Mouse (Mus musculus): ENCODE measurements around the gene Klc4. TPM values are rescaled to one million over a fixed set of nuclear protein-coding genes. Genes with fewer than 3 reads are reported as not detected.

The Klc4 gene
- polyA plus RNA-seq, 1 experiment: 24.0 TPM

GRCm38 (mm10) chr17:46623819-46624557, 21.8 kb downstream of the Klc4 start:
- H3K4me3 ChIP-seq (ENCODE audit: control insufficient read depth, insufficient read depth, low read length): no peak overlapping the region
- H3K27ac ChIP-seq (ENCODE audit: control insufficient read depth, insufficient read depth, low read length): no peak overlapping the region

GRCm38 (mm10) chr17:46622269-46622668, 23.6 kb downstream of the Klc4 start:
- Histone ChIP-seq H3K36me3 (ENCODE audit: control insufficient read depth, insufficient read depth, low read length) (no peaks in the 10 kb centered on the region), H3K27me3 (ENCODE audit: control insufficient read depth, insufficient read depth, low read length) (no peaks in the 10 kb centered on the region), H3K4me1 (replicated peaks; ENCODE audit: control insufficient read depth, insufficient read depth, low read length) (peaks cover 8% of the 10 kb centered on the region; the same call in 1 of the 2 replicates), H3K4me3 (ENCODE audit: control insufficient read depth, insufficient read depth, low read length) (no peak overlapping the region), H3K27ac (ENCODE audit: control insufficient read depth, insufficient read depth, low read length) (no peak overlapping the region)
- whole genome bisulfite sequencing: 19% methylated on average over 11 of the region's 11 CpGs
- TF ChIP-seq CTCF (IDR thresholded peaks at IDR 0.05; ENCODE audit: borderline replicate concordance, control insufficient read depth, extremely low read depth, insufficient read depth, low read length, poor library complexity): no peak
- TF ChIP-seq POLR2A (IDR thresholded peaks at IDR 0.05; ENCODE audit: control insufficient read depth, extremely low read depth, insufficient read depth, low read length, poor library complexity): no peak
- DNase-seq: no peak

More at GRCm38 (mm10) chr17:46623819-46624557, 21.8 kb downstream of the Klc4 start:
- TF ChIP-seq CTCF (IDR thresholded peaks at IDR 0.05; ENCODE audit: borderline replicate concordance, control insufficient read depth, extremely low read depth, insufficient read depth, low read length, poor library complexity): no peak
- no peak for TF ChIP-seq POLR2A (IDR thresholded peaks at IDR 0.05; ENCODE audit: control insufficient read depth, extremely low read depth, insufficient read depth, low read length, poor library complexity)
- 59% methylated on average over 10 of the region's 10 CpGs for WGBS
- Histone ChIP-seq H3K27me3 (ENCODE audit: control insufficient read depth, insufficient read depth, low read length) (0 out of 2 replicates have a peak, but pooled peaks cover 2% of the 10 kb centered on the region), H3K4me1 (replicated peaks; ENCODE audit: control insufficient read depth, insufficient read depth, low read length) (peaks cover 16% of the 10 kb centered on the region), H3K36me3 (ENCODE audit: control insufficient read depth, insufficient read depth, low read length) (no peaks in the 10 kb centered on the region)
- DNase-seq: no peak

GRCm38 (mm10) chr17:46621324-46621723, 24.5 kb downstream of the Klc4 start:
- Histone ChIP-seq H3K27ac (ENCODE audit: control insufficient read depth, insufficient read depth, low read length) (no peak overlapping the region), H3K36me3 (ENCODE audit: control insufficient read depth, insufficient read depth, low read length) (no peaks in the 10 kb centered on the region), H3K27me3 (ENCODE audit: control insufficient read depth, insufficient read depth, low read length) (no peaks in the 10 kb centered on the region), H3K4me3 (ENCODE audit: control insufficient read depth, insufficient read depth, low read length) (no peak overlapping the region), H3K4me1 (replicated peaks; ENCODE audit: control insufficient read depth, insufficient read depth, low read length) (peaks cover 8% of the 10 kb centered on the region; the same call in 1 of the 2 replicates)
- TF ChIP-seq POLR2A (IDR thresholded peaks at IDR 0.05; ENCODE audit: control insufficient read depth, extremely low read depth, insufficient read depth, low read length, poor library complexity) (no peak), CTCF (IDR thresholded peaks at IDR 0.05; ENCODE audit: borderline replicate concordance, control insufficient read depth, extremely low read depth, insufficient read depth, low read length, poor library complexity) (no peak)
- no peak for DNase-seq
- WGBS: 92% methylated on average over 15 of the region's 15 CpGs

- TF ChIP-seq CTCF (IDR thresholded peaks at IDR 0.05; ENCODE audit: borderline replicate concordance, control insufficient read depth, extremely low read depth, insufficient read depth, low read length, poor library complexity): no peak
- TF ChIP-seq POLR2A (IDR thresholded peaks at IDR 0.05; ENCODE audit: control insufficient read depth, extremely low read depth, insufficient read depth, low read length, poor library complexity): no peak
- no peak overlapping the region for H3K4me3 ChIP-seq (ENCODE audit: control insufficient read depth, insufficient read depth, low read length)
- no peak for DNase-seq
- no peaks in the 10 kb centered on the region for H3K27me3 ChIP-seq (ENCODE audit: control insufficient read depth, insufficient read depth, low read length)
- no peak overlapping the region for H3K27ac ChIP-seq (ENCODE audit: control insufficient read depth, insufficient read depth, low read length)
- 91% methylated on average over 16 of the region's 16 CpGs for WGBS
- H3K36me3 ChIP-seq (ENCODE audit: control insufficient read depth, insufficient read depth, low read length): no peaks in the 10 kb centered on the region
- peaks cover 8% of the 10 kb centered on the region; the same call in 1 of the 2 replicates for H3K4me1 ChIP-seq (replicated peaks; ENCODE audit: control insufficient read depth, insufficient read depth, low read length)
These were observed 26.0 kb downstream of the Klc4 start for GRCm38 (mm10) chr17:46619683-46620357.

GRCm38 (mm10) chr17:46618769-46619682, 26.8 kb downstream of the Klc4 start:
- no peak for TF ChIP-seq POLR2A (IDR thresholded peaks at IDR 0.05; ENCODE audit: control insufficient read depth, extremely low read depth, insufficient read depth, low read length, poor library complexity)
- no peak for TF ChIP-seq CTCF (IDR thresholded peaks at IDR 0.05; ENCODE audit: borderline replicate concordance, control insufficient read depth, extremely low read depth, insufficient read depth, low read length, poor library complexity)
- 81% methylated on average over 27 of the region's 27 CpGs for WGBS
- Histone ChIP-seq H3K27ac (ENCODE audit: control insufficient read depth, insufficient read depth, low read length) (no peak overlapping the region), H3K27me3 (ENCODE audit: control insufficient read depth, insufficient read depth, low read length) (no peaks in the 10 kb centered on the region), H3K4me3 (ENCODE audit: control insufficient read depth, insufficient read depth, low read length) (no peak overlapping the region), H3K4me1 (replicated peaks; ENCODE audit: control insufficient read depth, insufficient read depth, low read length) (peaks cover 8% of the 10 kb centered on the region; the same call in 1 of the 2 replicates), H3K36me3 (ENCODE audit: control insufficient read depth, insufficient read depth, low read length) (no peaks in the 10 kb centered on the region)
- DNase-seq: no peak

- TF ChIP-seq POLR2A (IDR thresholded peaks at IDR 0.05; ENCODE audit: control insufficient read depth, extremely low read depth, insufficient read depth, low read length, poor library complexity): no peak
- no peak for TF ChIP-seq CTCF (IDR thresholded peaks at IDR 0.05; ENCODE audit: borderline replicate concordance, control insufficient read depth, extremely low read depth, insufficient read depth, low read length, poor library complexity)
- Histone ChIP-seq H3K4me1 (replicated peaks; ENCODE audit: control insufficient read depth, insufficient read depth, low read length) (peaks cover 8% of the 10 kb centered on the region; the same call in 1 of the 2 replicates), H3K27ac (ENCODE audit: control insufficient read depth, insufficient read depth, low read length) (no peak overlapping the region), H3K36me3 (ENCODE audit: control insufficient read depth, insufficient read depth, low read length) (no peaks in the 10 kb centered on the region), H3K4me3 (ENCODE audit: control insufficient read depth, insufficient read depth, low read length) (no peak overlapping the region), H3K27me3 (ENCODE audit: control insufficient read depth, insufficient read depth, low read length) (no peaks in the 10 kb centered on the region)
- 79% methylated on average over 6 of the region's 6 CpGs for WGBS
- DNase-seq: no peak
These were observed 27.4 kb downstream of the Klc4 start for GRCm38 (mm10) chr17:46618394-46618768.
